Mouse (Mus musculus): Measurements from ENCODE around the gene Abcg8. TPM values are rescaled to one million over a fixed set of nuclear protein-coding genes. Genes with fewer than 3 reads are reported as not detected.

Gene Abcg8
- polyA plus RNA-seq, 1 experiment from 2014 or later = not detected

- H3K4me3 ChIP-seq (ENCODE audit: low read depth, low read length) = no peak overlapping the region
- WGBS = 33% methylated on average over 3 of the region's 3 CpGs
- no peaks in the 10 kb centered on the region for H3K36me3 ChIP-seq (ENCODE audit: control insufficient read depth, insufficient read depth, low read length)
- H3K9me3 ChIP-seq (ENCODE audit: control insufficient read depth, low read length) = no peaks in the 10 kb centered on the region
- ATAC-seq (ENCODE audit: insufficient read depth, low FRiP score, low TSS enrichment) = no peak
- H3K27ac ChIP-seq (ENCODE audit: low read depth, low read length) = no peak overlapping the region
- no peak overlapping the region for H3K4me2 ChIP-seq (ENCODE audit: low read depth)
- no peak for DNase-seq (ENCODE audit: low spot score)
- no peak overlapping the region for H3K9ac ChIP-seq (ENCODE audit: low read length)
- H3K27me3 ChIP-seq (ENCODE audit: control insufficient read depth, insufficient read depth, low read length) = no peaks in the 10 kb centered on the region
- H3K4me1 ChIP-seq (ENCODE audit: control insufficient read depth, insufficient read depth, low read length) = peaks cover 6% of the 10 kb centered on the region; the same call in 1 of the 2 replicates
Measured at GRCm38 (mm10) chr17:84641893-84642292, 34.2 kb upstream of the Abcg8 start.

- Histone ChIP-seq H3K27me3 (ENCODE audit: control insufficient read depth, insufficient read depth, low read length) (no peaks in the 10 kb centered on the region), H3K27ac (ENCODE audit: low read depth, low read length) (no peak overlapping the region), H3K36me3 (ENCODE audit: control insufficient read depth, insufficient read depth, low read length) (no peaks in the 10 kb centered on the region), H3K4me1 (ENCODE audit: control insufficient read depth, insufficient read depth, low read length) (peaks cover 6% of the 10 kb centered on the region; the same call in 1 of the 2 replicates), H3K4me2 (ENCODE audit: low read depth) (no peak overlapping the region), H3K9me3 (ENCODE audit: control insufficient read depth, low read length) (no peaks in the 10 kb centered on the region), H3K9ac (ENCODE audit: low read length) (no peak overlapping the region), H3K4me3 (ENCODE audit: low read depth, low read length) (no peak overlapping the region)
- WGBS = 93% methylated on average over 9 of the region's 9 CpGs
- DNase-seq (ENCODE audit: low spot score) (no peak), ATAC-seq (ENCODE audit: insufficient read depth, low FRiP score, low TSS enrichment) (no peak)
Measured at GRCm38 (mm10) chr17:84642324-84642723, 33.8 kb upstream of the Abcg8 start.

GRCm38 (mm10) chr17:84644292-84645050, 31.6 kb upstream of the Abcg8 start:
- no peak overlapping the region for H3K4me3 ChIP-seq (ENCODE audit: low read depth, low read length)
- ATAC-seq (ENCODE audit: insufficient read depth, low FRiP score, low TSS enrichment) (no peak), DNase-seq (ENCODE audit: low spot score) (no peak)
- H3K9me3 ChIP-seq (ENCODE audit: control insufficient read depth, low read length) = no peaks in the 10 kb centered on the region
- no peak overlapping the region for H3K9ac ChIP-seq (ENCODE audit: low read length)
- peaks cover 6% of the 10 kb centered on the region; the same call in 1 of the 2 replicates for H3K4me1 ChIP-seq (ENCODE audit: control insufficient read depth, insufficient read depth, low read length)
- 54% methylated on average over 16 of the region's 16 CpGs for whole genome bisulfite sequencing
- H3K36me3 ChIP-seq (ENCODE audit: control insufficient read depth, insufficient read depth, low read length) = no peaks in the 10 kb centered on the region
- H3K4me2 ChIP-seq (ENCODE audit: low read depth) = no peak overlapping the region
- H3K27ac ChIP-seq (ENCODE audit: low read depth, low read length) = no peak overlapping the region
- no peaks in the 10 kb centered on the region for H3K27me3 ChIP-seq (ENCODE audit: control insufficient read depth, insufficient read depth, low read length)

- ATAC-seq (ENCODE audit: insufficient read depth, low FRiP score, low TSS enrichment) = no peak
- H3K27ac ChIP-seq (ENCODE audit: low read depth, low read length) = no peak overlapping the region
Measured at GRCm38 (mm10) chr17:84645119-84645518, 31.0 kb upstream of the Abcg8 start.

GRCm38 (mm10) chr17:84645894-84646293, 30.2 kb upstream of the Abcg8 start:
- H3K9ac ChIP-seq (ENCODE audit: low read length) = no peak overlapping the region
- H3K4me3 ChIP-seq (ENCODE audit: low read depth, low read length) = no peak overlapping the region
- no peaks in the 10 kb centered on the region for H3K9me3 ChIP-seq (ENCODE audit: control insufficient read depth, low read length)
- H3K4me2 ChIP-seq (ENCODE audit: low read depth) = no peak overlapping the region
- 43% methylated on average over 2 of the region's 7 CpGs for WGBS
- peaks cover 6% of the 10 kb centered on the region; the same call in 1 of the 2 replicates for H3K4me1 ChIP-seq (ENCODE audit: control insufficient read depth, insufficient read depth, low read length)
- no peak overlapping the region for H3K27ac ChIP-seq (ENCODE audit: low read depth, low read length)
- no peak for DNase-seq (ENCODE audit: low spot score)
- ATAC-seq (ENCODE audit: insufficient read depth, low FRiP score, low TSS enrichment) = no peak
- H3K27me3 ChIP-seq (ENCODE audit: control insufficient read depth, insufficient read depth, low read length) = no peaks in the 10 kb centered on the region
- no peaks in the 10 kb centered on the region for H3K36me3 ChIP-seq (ENCODE audit: control insufficient read depth, insufficient read depth, low read length)

More at GRCm38 (mm10) chr17:84645119-84645518, 31.0 kb upstream of the Abcg8 start:
- Histone ChIP-seq H3K36me3 (ENCODE audit: control insufficient read depth, insufficient read depth, low read length) (no peaks in the 10 kb centered on the region), H3K9me3 (ENCODE audit: control insufficient read depth, low read length) (no peaks in the 10 kb centered on the region), H3K27me3 (ENCODE audit: control insufficient read depth, insufficient read depth, low read length) (no peaks in the 10 kb centered on the region), H3K4me2 (ENCODE audit: low read depth) (no peak overlapping the region), H3K9ac (ENCODE audit: low read length) (no peak overlapping the region), H3K4me1 (ENCODE audit: control insufficient read depth, insufficient read depth, low read length) (peaks cover 6% of the 10 kb centered on the region; the same call in 1 of the 2 replicates), H3K4me3 (ENCODE audit: low read depth, low read length) (no peak overlapping the region)
- DNase-seq (ENCODE audit: low spot score) = no peak
- 37% methylated on average over 9 of the region's 9 CpGs for WGBS

- no peak overlapping the region for H3K4me3 ChIP-seq (ENCODE audit: low read depth, low read length)
- no peak overlapping the region for H3K27ac ChIP-seq (ENCODE audit: low read depth, low read length)
- no peak overlapping the region for H3K4me2 ChIP-seq (ENCODE audit: low read depth)
- H3K9ac ChIP-seq (ENCODE audit: low read length) = no peak overlapping the region
- no peaks in the 10 kb centered on the region for H3K27me3 ChIP-seq (ENCODE audit: control insufficient read depth, insufficient read depth, low read length)
- H3K4me1 ChIP-seq (ENCODE audit: control insufficient read depth, insufficient read depth, low read length) = peaks cover 6% of the 10 kb centered on the region; the same call in 1 of the 2 replicates
- DNase-seq (ENCODE audit: low spot score) (no peak), ATAC-seq (ENCODE audit: insufficient read depth, low FRiP score, low TSS enrichment) (no peak)
- 47% methylated on average over 2 of the region's 2 CpGs for WGBS
- no peaks in the 10 kb centered on the region for H3K36me3 ChIP-seq (ENCODE audit: control insufficient read depth, insufficient read depth, low read length)
- H3K9me3 ChIP-seq (ENCODE audit: control insufficient read depth, low read length) = no peaks in the 10 kb centered on the region
Measured at GRCm38 (mm10) chr17:84646477-84646876, 29.6 kb upstream of the Abcg8 start.

- no peak overlapping the region for H3K4me2 ChIP-seq (ENCODE audit: low read depth)
- 89% methylated on average over 4 of the region's 4 CpGs for WGBS
- no peak overlapping the region for H3K27ac ChIP-seq (ENCODE audit: low read depth, low read length)
- H3K27me3 ChIP-seq (ENCODE audit: control insufficient read depth, insufficient read depth, low read length) = no peaks in the 10 kb centered on the region
- H3K4me1 ChIP-seq (ENCODE audit: control insufficient read depth, insufficient read depth, low read length) = peaks cover 6% of the 10 kb centered on the region; the same call in 1 of the 2 replicates
- no peak for DNase-seq (ENCODE audit: low spot score)
- no peak for ATAC-seq (ENCODE audit: insufficient read depth, low FRiP score, low TSS enrichment)
- no peak overlapping the region for H3K4me3 ChIP-seq (ENCODE audit: low read depth, low read length)
- H3K36me3 ChIP-seq (ENCODE audit: control insufficient read depth, insufficient read depth, low read length) = no peaks in the 10 kb centered on the region
- no peaks in the 10 kb centered on the region for H3K9me3 ChIP-seq (ENCODE audit: control insufficient read depth, low read length)
- H3K9ac ChIP-seq (ENCODE audit: low read length) = no peak overlapping the region
Measured at GRCm38 (mm10) chr17:84647630-84648029, 28.5 kb upstream of the Abcg8 start.

GRCm38 (mm10) chr17:84650302-84651017, 25.6 kb upstream of the Abcg8 start:
- no peak for DNase-seq (ENCODE audit: low spot score)
- 88% methylated on average over 9 of the region's 9 CpGs for WGBS

More at GRCm38 (mm10) chr17:84650302-84651017, 25.6 kb upstream of the Abcg8 start:
- Histone ChIP-seq H3K27ac (ENCODE audit: low read depth, low read length) (no peak overlapping the region), H3K9me3 (ENCODE audit: control insufficient read depth, low read length) (no peaks in the 10 kb centered on the region), H3K4me3 (ENCODE audit: low read depth, low read length) (no peak overlapping the region), H3K27me3 (ENCODE audit: control insufficient read depth, insufficient read depth, low read length) (no peaks in the 10 kb centered on the region), H3K4me1 (ENCODE audit: control insufficient read depth, insufficient read depth, low read length) (peaks cover 4% of the 10 kb centered on the region; the same call in 1 of the 2 replicates), H3K36me3 (ENCODE audit: control insufficient read depth, insufficient read depth, low read length) (no peaks in the 10 kb centered on the region), H3K9ac (ENCODE audit: low read length) (no peak overlapping the region), H3K4me2 (ENCODE audit: low read depth) (no peak overlapping the region)
- ATAC-seq (ENCODE audit: insufficient read depth, low FRiP score, low TSS enrichment) = no peak
